Mouse (Mus musculus): ENCODE data around the gene Cx3cr1.

Gene Cx3cr1

DNA sequence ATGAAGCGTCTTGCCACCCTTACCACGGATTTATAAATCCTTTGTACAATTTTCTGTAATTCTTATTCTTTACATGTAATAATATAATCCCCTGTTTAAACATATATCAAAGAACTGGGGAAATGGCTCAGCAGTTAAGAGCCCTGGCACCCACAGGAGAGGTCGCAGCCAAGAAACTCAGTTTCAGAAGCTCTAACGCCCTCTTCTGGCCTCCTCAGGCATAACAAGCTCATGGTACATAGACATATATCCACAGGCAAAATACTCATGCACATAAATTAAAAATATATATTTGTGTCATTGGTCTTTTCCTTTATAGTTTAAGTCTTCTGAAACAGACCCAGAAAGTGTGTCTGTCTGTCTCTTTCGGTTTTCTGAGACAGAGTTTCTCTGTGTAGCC is 95.1 kb downstream of the Cx3cr1 start:
- DNase-seq (ENCODE audit: low spot score), result no peak

DNA sequence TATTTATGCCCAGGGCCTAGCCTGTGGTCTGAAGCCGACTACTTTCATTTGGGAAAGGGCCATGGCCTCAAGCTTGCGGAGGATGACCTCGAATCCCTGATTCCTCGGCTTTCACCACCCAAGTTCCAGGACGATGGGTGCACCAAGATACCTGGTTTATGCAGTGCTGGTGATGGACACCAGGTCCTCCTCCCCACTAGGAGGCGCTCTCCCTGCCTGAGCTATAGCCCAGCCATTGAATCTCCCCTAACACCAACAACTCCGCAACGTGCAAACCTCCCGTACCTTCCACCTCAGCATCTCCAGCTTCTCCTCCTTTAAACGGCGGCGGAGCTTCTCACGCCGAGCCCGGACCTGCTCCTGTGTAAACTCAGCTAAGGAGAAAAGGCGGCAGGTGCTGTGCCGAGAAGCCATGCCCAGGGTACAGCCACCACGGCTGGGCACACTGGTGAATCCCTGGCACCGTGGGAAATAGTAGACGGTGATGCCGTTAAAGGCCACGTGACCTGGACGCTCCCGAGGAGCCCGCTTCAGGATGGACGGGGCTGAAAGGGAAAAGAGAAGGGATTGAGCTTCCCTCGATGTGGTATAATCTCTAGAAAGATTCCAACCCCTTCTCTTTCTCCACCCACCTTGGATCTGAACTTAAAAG is 95.7 kb downstream of the Cx3cr1 start:
- DNase-seq (ENCODE audit: low spot score), result no peak

DNA sequence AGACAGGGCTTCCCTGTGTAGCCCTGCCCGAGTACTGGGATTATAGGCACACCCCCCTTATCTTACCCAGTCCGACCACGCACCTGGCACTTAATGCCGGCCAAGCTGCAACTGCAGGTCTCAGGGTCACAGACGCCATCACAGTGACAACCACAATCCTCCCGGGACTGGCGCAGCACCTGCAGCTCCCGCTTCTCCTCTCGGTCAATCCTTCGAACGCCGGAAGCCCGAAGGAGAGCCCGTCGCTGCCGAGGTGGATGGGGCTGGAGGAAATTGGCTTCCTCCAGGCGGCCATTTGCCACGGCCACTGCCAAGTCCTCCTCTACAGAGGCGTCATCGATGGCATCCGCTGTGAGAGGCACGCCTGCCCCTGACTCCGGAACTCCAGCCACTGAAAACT is 96.4 kb downstream of the Cx3cr1 start:
- DNase-seq (ENCODE audit: low spot score), result no peak

DNA sequence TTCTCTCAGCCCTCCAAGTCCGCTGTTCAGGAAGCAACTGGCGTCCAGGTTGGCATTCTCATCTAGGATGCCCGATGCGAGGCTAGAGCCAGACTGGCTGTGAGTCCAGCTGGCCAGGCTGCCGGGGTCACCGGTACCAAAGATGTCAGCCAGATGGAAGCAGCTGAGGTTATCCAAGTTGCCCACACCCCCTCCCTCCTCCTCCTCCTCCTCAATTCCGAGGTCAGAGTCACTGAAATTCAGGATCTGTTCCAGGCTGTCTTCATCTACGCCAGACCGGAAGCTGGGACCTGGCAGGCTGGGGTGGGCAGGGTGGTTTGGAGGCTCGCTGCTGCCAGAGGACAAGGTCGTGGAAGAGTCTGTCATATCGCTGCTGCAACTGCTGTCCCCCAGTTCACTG is 97.1 kb downstream of the Cx3cr1 start:
- DNase-seq (ENCODE audit: low spot score), result no peak

DNA sequence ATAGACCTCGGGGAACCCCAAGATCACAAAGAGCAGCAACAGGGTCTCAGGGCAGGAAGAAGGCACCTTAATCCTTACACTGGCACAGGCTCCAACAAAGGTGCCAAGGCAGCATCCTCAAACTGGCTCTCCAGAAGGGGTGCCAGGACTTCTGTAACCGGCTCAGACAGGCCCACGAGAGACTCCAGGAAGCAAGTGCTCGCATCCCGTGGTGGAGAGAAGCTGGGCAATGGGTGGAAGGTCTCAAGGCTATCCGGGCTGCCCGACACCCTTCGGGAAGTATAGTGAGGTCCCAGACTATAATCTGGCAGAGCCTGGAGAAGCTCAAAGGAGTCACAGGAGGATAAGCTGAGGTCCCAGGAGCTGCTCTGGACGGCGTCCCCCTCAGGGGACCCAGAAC is 97.5 kb downstream of the Cx3cr1 start:
- DNase-seq (ENCODE audit: low spot score), result no peak

DNA sequence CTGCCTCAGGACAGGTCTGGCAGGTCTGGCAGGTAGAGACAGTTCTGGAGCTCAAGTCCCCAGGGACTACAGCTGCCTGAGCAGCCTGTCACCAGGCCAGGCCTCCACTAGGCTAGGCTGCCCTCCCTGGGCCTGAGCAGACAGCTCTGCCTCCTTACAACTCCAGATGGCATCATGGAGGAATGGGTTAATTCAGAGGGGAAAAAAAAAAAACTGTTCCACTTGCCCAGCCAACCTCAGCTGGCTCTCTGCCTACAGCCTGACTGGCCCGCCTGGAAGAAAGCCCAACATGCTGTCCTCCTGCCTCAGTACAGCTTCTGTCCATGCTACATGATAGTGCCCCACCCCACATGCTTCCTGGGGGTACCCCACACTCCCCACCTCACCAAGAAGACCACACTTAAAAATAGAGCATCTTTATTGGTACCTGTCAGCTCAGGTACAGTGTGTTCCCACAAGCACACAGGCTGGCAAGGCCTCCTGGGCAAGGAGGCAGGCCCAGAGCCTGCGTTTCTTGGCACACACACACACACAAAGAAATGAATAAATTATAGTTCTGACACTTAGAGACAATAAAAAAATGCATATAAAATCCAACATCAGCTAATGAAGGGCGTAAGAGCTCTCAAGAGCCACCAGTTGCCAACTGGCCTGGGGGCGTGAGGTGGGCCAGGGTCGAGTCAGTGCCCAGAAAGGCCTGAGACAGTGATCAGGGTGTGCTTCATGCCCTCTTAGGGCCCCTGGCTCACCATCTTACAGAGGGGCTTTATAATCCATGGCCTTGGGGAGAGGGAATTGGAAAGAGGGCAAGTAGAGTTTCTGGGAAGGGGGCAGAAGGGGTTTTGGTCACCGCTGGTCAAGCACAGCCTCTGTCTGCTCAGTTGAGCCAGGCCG is 98.7 kb downstream of the Cx3cr1 start:
- DNase-seq (ENCODE audit: low spot score), result peak; percentile 77

DNA sequence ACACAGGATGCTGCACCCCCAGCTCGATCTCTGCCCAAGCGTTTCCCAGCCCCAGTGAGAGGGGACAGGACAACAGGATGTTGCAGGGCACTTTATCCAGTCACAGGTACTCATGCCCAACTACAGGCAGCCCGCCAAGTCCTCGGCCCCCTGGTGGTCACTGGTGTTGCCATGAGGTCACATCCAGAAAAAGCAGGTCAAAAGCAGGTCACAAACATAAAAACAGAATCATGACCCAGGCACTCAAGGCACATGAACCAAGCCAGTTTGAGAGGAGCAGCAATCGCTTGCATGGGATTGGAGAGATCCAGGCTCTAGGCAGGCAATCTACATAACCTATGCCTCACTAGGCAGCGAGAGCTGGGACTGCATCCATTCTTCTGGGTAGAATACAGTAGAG is 99.5 kb downstream of the Cx3cr1 start:
- peak; percentile 76 for DNase-seq (ENCODE audit: low spot score)

DNA sequence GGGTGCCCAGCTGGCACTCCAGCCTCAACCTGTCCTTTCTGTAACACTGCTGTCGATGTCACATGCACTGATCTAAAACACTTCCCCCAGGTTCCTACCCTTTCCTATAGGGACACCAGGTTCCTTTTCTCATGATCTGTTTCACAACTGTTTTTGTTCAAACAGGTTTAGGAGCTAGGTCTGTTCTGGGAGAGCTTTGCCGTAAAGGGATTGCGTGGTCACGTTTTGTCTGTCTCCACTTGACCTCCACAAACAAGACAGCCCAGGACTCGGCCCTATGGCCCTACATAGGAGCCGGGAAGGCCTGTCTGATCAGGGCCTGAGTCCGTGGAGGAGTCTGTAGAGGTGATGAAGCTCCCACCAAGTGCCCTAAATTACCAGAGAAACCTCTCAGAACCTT is 99.9 kb downstream of the Cx3cr1 start:
- no peak for DNase-seq (ENCODE audit: low spot score)

DNA sequence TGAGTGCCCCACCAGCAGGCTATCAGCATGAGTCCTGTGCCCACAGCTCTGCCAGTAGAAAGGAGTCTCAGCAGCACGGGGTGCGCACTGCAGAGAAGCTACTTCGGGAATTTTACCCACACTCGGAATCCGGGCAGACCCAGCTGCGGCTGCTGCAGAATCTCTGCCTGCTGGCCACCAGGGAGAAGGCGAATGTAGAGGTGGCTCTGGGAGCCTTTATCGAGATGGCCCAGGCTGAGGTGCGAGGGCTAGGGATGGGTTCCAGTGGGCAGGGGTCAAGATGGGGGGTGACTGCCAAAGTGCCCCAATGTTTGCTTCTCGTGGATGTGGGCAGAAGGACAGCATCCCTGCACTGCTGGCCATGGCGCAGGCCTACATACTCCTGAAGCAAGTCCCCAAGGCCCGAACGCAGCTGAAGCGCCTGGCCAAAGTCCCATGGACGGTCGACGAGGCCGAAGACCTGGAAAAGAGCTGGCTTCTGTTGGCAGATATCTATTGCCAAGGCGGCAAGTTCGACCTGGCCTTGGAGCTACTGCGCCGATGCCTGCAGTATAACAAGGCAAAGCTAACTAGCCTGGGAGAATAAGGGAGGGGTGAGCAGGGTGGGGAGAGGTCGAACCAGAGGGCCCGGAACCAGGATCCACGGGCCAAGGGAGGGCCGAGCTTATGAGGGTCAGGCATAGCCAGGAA is 103.3 kb downstream of the Cx3cr1 start:
- DNase-seq (ENCODE audit: low spot score), result no peak

DNA sequence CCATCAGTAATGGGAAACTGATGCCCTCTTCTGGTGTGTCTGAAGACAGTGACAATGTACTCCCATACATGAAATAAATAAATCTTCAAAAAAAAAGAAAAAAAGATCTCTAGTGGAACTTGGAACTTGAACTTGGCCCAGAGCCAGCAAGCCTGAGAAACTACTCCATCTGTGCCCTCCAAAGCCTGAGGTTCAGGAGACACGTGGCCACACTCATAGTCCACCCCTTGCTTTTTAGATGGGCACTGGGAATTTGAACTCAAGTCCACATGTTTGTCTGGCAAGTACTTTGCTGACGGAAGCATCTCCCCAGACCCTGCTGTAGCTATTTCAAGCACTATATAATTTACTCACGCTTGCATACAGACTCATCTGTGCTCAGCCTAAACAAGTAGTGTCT is 104.5 kb downstream of the Cx3cr1 start:
- DNase-seq (ENCODE audit: low spot score), result no peak

DNA sequence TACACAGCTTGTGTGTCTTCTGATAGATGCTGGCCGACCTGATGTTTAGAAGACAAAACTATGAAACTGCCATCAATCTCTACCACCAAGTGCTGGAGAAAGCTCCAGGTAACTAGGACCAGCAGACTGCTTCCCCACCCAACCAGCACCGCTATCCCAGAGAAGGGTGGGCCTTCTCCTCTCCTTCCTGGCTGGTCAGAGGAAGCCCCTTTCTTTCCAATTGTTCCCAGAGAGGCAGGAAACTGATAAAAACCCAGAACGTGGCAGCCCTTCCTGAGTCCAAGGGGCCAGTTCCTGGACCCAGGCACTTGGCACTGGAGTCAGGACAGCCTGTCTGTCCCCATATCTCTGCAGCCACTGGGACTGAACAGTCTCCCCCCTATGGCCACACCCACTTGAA is 105.5 kb downstream of the Cx3cr1 start:
- no peak for DNase-seq (ENCODE audit: low spot score)

DNA sequence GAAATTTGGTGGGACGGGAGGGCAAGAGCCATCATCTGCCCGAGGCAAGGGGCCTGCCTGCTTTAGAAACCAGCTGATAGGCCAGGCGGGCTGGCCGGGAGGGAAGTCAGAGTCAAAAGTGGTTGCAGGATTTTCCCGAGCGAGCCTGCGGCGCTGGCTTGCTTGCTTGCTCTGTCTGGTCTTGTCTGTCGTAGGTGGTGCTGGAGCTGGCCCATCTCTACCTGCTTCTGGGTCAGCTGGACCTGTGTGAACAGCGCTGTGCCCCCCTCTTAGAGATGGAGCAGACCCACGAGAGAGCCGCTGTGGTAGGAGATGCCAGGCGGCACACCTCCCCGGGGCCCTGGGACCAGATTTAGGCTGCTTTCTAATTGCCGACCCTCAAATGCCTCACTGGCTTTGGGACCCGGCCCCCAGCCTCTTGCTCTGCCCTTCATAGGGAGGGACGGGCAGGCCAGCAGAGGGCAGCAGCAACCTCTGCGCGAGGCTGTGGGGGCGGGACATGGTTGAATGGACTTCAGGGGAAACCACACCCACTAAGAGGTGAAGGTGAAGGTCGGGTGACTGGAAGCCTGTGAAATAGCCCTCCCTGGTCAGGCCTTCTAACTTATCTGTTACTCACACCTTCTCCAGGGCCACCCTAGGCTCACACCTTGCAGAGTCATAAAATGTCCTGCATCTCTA is 106.6 kb downstream of the Cx3cr1 start:
- DNase-seq (ENCODE audit: low spot score), result peak; percentile 71

DNA sequence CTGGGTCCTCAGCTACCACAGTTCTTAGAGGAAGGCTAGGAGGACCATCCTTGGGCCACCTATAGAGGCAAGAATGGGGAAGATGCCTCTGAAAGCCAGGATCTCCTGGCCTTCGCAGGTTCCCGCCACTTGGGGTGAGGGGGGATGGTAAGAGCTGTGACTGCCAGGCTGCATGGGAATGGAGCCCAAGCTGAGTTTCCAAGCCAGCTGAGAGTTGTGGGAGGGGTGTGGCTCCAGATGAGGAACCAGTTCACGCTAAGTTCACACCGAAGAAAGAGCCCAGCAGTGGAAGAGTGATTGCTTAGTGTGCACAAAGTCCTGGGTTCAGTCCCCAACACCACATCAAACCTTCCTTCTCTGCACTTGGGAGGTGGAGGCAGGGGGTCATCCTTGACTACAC is 107.5 kb downstream of the Cx3cr1 start:
- DNase-seq (ENCODE audit: low spot score), result no peak

DNA sequence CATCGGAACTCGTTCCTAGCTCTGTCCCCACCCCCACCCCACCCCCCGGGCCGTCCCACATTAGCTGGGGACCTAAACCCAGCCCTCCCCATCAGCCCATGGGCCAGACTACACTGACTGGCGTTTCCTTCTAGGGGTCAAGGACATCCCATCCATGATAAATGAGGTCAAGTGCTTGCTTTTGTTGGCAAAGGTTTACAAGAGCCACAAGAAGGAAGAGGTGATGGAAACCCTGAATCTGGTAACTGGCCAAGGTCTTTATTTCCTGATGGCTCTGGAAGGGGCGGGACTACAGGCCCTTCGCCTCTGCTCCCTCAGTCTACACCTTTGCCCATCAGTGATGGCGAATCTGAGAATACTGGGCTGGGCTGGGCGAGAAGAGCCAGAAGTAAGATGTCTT is 110.8 kb downstream of the Cx3cr1 start:
- DNase-seq (ENCODE audit: low spot score), result no peak

DNA sequence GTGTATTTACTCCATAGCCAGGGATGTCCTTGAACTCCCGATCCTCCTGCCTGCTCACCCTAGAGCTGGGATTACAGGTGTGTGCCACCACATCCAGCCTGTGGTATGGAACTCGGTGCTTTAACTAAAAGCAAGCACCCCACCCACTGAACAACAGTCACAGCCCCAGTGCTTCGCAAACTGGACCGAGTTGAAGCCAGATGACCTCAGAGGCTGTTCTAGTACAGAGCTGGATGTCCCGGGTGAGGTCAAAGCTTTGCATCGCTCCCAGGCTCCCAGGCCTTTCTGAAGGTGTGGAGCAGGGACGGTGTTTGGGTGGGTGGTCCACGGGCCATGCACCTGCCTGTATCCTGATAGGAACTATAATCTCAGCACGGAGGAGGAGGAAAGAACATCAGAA is 118.3 kb downstream of the Cx3cr1 start:
- DNase-seq (ENCODE audit: low spot score), result no peak

DNA sequence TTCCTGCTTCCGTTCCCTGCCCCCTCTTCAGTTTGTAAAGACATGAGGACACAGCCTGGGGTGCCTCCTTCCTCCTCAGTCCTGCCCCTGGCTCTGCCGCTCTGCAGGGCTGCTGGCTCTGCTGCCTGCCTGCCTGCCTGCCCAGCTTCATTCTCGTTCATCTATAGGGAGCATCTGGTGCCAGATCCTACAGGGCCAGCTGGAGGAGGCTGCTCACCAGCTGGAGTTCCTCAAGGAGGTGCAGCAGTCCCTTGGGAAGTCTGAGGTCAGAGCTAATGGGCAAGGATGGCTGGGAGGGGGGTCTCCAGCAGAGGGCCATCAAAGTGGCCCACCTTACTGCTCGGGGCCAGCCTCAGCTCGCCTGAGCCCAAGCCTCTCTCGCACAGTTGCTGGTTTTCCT is 119.2 kb downstream of the Cx3cr1 start:
- no peak for DNase-seq (ENCODE audit: low spot score)

DNA sequence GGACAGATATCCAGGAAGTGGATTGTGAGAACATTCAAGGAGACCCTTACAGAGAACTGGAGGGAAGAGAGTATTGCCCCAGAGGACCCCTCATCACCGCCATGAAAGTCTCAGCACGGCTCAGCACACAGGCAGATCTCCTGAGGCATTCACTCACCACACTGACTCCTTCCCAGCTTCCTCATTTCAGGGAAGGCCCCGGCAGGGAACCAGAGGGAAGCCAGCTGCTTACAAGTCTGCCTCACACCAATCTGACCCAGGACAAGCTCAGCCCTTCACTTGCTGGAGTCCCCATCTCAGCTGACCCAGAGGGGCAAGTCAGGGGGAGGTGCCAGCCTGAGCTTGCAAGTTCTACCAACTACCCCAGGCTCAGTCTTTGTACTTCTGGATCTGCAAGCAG is 120.9 kb downstream of the Cx3cr1 start:
- no peak for DNase-seq (ENCODE audit: low spot score)

DNA sequence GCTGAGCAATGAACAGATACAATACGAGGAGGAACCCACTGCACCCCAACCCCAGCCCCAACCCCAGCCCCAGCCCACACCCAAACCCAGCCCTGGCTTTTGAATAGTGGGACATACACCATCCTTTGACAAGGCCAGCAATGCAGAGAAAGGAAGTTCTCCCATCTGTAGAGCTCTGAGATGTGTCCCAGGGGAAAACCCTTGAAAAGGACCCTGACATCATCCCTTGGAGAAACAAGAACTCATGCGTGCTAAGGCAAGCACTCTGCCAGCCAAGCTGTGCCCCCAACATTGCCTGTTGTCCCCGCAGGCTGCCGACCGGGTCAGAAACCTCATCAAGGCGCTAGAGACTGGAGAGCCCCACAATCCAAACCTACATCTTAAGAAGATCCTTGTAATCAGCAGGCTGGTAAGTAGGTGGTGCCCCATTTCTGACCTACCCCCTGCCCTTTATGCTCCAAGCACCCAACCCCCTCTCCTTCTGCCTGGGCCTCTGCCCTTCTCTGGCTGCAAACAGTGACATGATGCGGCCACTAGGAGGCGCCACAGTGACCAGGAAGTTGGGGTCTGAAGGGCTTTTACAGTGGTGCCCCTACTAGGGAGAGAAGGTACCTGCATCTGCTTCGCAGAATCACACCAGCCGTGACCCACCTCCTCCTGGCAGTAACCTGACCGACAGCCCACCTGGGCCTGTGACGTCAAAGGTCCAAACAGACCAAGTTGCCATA is 124.3 kb downstream of the Cx3cr1 start:
- DNase-seq (ENCODE audit: low spot score), result no peak

DNA sequence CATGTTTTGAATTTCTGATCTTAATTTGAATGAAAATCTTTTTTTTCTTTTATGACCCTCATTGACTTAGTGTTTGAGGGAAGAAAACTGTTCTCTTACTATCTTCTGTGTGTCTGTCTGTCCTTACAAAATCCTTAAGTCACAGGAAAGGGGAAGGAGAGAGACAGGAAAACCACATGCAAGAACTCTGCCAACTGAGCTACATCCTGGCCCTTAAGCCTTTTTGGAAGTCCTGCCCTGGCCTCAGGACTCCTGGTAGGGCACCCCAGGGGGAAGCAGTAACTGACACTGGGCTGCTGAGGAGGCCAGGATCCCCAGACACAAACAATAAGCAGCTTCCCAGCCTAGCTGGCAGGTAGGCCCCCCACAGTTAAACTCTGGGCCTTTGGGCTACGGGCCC is 126.4 kb downstream of the Cx3cr1 start:
- no peak for DNase-seq (ENCODE audit: low spot score)

DNA sequence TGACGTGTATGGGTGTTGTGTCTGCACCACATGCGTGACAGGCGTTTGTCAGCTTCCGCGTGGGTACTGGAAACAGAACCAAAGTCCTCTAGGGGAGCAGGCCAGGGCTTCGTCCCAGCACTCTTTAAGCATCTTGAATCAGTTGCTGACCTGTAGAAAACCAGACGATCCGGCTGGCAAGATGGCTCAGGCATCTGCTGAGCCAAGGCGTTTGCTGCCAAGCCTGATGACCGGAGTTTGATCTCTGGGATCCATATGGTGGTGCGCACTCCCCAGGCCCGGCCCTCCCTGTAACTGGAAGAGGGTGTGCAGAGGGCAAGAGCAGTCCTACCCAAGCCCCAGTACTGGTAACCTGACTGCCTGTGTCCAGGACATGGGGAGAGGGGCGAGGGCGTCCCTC is 127.8 kb downstream of the Cx3cr1 start:
- DNase-seq (ENCODE audit: low spot score), result no peak

DNA sequence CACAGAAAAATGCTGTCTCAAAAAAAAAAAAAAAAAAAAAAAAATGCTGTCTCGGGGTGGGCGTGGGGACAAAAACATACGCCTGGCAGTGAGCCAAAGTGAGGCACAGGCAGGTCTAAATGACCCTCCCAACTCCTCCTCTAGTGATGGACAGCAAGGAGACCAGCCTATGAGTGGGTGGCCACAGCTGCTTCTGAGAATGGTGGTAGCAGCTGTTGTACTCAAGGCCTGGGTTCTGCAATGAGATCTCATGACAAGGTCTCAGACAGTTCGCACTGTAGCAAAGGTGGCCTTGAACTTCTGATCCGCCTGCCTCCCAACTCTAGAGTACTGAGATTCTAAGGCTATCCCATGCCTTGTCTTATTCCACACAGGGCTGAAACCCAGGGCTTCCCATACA is 128.3 kb downstream of the Cx3cr1 start:
- no peak for DNase-seq (ENCODE audit: low spot score)

DNA sequence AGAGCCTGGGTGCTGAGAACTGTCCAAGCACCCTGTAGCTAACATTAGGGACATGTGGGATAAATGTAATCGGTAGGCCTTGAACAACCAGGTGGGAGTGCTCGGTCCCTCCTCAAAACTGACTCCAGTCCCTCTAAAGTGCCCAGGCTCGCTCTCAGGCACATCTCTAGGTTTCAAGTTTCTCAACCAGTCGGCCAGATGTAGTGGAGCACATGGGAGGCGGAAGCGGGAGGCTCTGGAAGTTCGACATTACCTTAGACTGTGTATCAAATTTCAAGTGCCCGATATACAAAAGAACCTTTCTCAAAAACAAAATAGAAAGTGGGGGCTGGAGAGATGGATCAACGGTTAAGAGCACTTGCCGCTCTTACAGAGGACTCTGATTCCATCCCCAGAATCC is 130.0 kb downstream of the Cx3cr1 start:
- no peak for DNase-seq (ENCODE audit: low spot score)
